Mouse (Mus musculus): ENCODE results near the gene Ndufv2. TPM values are rescaled to one million over a fixed set of nuclear protein-coding genes. Genes with fewer than 3 reads are reported as not detected.

Ndufv2 gene
- 542 TPM for polyA plus RNA-seq (2014; fragmentation: Illumina TruSeq; extraction: RNeasy Lipid Tissue Mini Kit (QIAGEN cat#74804))

DNA sequence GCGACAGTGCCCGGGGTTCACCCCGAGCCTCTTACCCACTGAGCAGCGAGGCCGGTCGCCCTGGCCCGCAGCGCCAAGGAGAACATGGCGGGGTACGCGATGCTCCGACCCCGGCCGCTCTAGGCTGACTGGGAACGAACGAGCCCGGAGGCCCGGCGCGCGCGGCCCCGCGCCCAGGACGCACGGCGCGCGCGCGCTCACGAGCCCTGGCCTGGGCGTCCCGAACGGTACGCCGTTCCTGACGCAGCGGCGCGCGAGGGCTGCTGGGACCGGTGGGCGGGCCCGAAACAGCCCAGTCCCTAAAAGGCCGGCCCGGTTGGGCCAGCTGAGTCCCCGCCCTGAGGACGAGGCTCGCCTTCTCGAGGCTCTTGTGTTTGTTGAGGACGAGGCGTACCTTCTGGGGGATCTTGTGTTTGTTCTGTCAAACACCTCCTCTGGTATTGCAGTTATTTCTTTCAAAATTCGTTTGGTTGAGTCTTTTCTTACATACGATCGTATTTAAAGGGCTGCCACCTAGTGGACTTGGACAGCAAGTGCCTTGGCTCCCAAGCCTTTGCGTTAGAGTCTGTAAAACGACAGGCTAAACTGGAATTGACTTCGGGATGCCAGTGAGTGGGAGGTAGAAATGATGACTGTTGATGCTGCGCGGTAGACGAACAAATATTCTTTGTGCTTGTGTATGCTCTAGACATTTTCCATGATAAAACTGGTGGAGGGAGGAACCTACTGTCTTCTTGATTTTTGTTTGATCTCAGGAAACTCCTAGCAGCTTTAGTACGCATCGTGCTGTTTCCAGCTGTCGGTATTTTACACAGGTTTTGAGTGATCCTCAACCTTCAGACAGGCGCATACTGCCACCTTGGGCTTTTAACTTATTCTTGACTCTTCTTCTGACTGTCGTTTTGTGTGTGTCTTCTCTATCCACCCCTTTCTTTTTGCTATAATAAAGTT is at the start of gene Ndufv2:
TSS of gene Ndufv2 (minus strand) at position 180 of the 951 bp plus-strand sequence.

GRCm38 (mm10) chr17:66123066-66123815 is 21.9 kb upstream of the Ndufv2 start, which contains the start of gene Ddx11:
TSS of gene Ddx11 (plus strand) at chr17:66123520.

DNA sequence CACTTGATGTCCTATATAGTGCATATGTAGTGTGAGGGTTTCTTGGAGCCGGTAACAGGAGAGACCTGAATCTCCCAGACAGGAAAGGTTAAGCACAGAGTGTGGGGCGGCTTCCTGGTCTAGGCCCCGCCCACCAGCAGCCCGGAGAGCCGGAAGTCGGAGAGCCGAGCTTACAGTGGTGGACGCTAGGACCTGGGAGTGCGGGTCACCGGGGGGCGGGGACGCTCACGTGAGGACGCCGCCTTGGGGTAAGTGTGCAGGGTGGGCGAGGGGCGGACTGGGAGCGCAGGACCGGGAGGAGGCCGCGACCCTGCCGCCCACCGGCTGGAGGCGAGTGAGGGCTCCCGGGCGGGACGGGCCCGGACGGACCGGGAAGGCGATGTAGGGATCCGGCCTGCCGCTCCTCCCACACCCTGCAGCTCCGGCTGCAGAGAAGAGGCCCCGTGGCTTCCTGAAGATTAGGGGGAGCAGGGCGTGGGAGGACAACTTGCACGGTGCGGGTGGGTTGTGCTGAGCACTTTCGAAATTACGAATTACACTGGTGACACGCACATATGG is 10.1 kb upstream of the Ndufv2 start, which contains the start of gene Washc1:
TSS of gene Washc1 (plus strand) at position 144 of the 558 bp plus-strand sequence.

GRCm38 (mm10) chr17:66076934-66077333 is 24.4 kb downstream of the Ndufv2 start, which contains the start of gene Ankrd12:
TSS of gene Ankrd12 (minus strand) at chr17:66077089.

Other genes with a start within 250 kb of the Ndufv2 start
- 68.9 TPM for gene Ralbp1, start 215.8 kb downstream of the Ndufv2 start, polyA plus RNA-seq (2014; fragmentation: Illumina TruSeq; extraction: RNeasy Lipid Tissue Mini Kit (QIAGEN cat#74804))
- 362 TPM for gene Twsg1, start 150.3 kb downstream of the Ndufv2 start, polyA plus RNA-seq (2014; fragmentation: Illumina TruSeq; extraction: RNeasy Lipid Tissue Mini Kit (QIAGEN cat#74804))
- 47.1 TPM for gene Ankrd12, start 24.5 kb downstream of the Ndufv2 start, polyA plus RNA-seq (2014; fragmentation: Illumina TruSeq; extraction: RNeasy Lipid Tissue Mini Kit (QIAGEN cat#74804))
- gene Washc1, start 10.0 kb upstream of the Ndufv2 start, polyA plus RNA-seq (2014; fragmentation: Illumina TruSeq; extraction: RNeasy Lipid Tissue Mini Kit (QIAGEN cat#74804)), result 1.9 TPM
- 3.6 TPM for gene Ddx11, start 22.0 kb upstream of the Ndufv2 start, polyA plus RNA-seq (2014; fragmentation: Illumina TruSeq; extraction: RNeasy Lipid Tissue Mini Kit (QIAGEN cat#74804))